Mouse (Mus musculus): ENCODE measurements at regions not wholly inside any gene's neighbourhood (a gene's known extent, or its start where the extent isn't known, plus 50 kb on each side); places are given as distances from the start of the nearest gene placed in this dataset.
"Not testable (repeated sequence)": the region's sequence is repeated elsewhere in the genome, so short reads cannot be mapped to it uniquely, and the experiment has no call there.

- not testable (repeated sequence) for ATAC-seq (replicated peaks; ENCODE audit: low FRiP score); DNase-seq (ENCODE audit: low spot score); H3K9me3 ChIP-seq (ENCODE audit: control insufficient read depth, low read length); H3K4me3 ChIP-seq (ENCODE audit: low read depth, low read length); H3K4me1 ChIP-seq (replicated peaks; ENCODE audit: control insufficient read depth, insufficient read depth, low read length); H3K27ac ChIP-seq (ENCODE audit: low read depth, low read length); H3K9ac ChIP-seq (ENCODE audit: low read depth, low read length); H3K36me3 ChIP-seq (ENCODE audit: control insufficient read depth, insufficient read depth, low read length); H3K4me2 ChIP-seq; H3K27me3 ChIP-seq (replicated peaks; ENCODE audit: control insufficient read depth, insufficient read depth, low read length)
- WGBS, result 69% methylated on average over 2 of the region's 2 CpGs
Measured at GRCm38 (mm10) chr12:115146471-115146870, 901.1 kb upstream of the Zfp386 start.

GRCm38 (mm10) chr12:115151967-115152366 is 895.6 kb upstream of the Zfp386 start:
- WGBS, result 41% methylated on average over 1 of the region's 1 CpGs

GRCm38 (mm10) chr12:115158231-115158630 is 889.3 kb upstream of the Zfp386 start:
- DNase-seq (ENCODE audit: low spot score); H3K36me3 ChIP-seq (ENCODE audit: control insufficient read depth, insufficient read depth, low read length); H3K4me3 ChIP-seq (ENCODE audit: low read depth, low read length); H3K9me3 ChIP-seq (ENCODE audit: control insufficient read depth, low read length); H3K27ac ChIP-seq (ENCODE audit: low read depth, low read length); H3K4me1 ChIP-seq (replicated peaks; ENCODE audit: control insufficient read depth, insufficient read depth, low read length); ATAC-seq (replicated peaks; ENCODE audit: low FRiP score); H3K9ac ChIP-seq (ENCODE audit: low read depth, low read length); H3K4me2 ChIP-seq; H3K27me3 ChIP-seq (replicated peaks; ENCODE audit: control insufficient read depth, insufficient read depth, low read length): not testable (repeated sequence)
- WGBS, result 68% methylated on average over 2 of the region's 2 CpGs

More at GRCm38 (mm10) chr12:115151967-115152366, 895.6 kb upstream of the Zfp386 start:
- DNase-seq (ENCODE audit: low spot score); H3K36me3 ChIP-seq (ENCODE audit: control insufficient read depth, insufficient read depth, low read length); ATAC-seq (replicated peaks; ENCODE audit: low FRiP score); H3K4me1 ChIP-seq (replicated peaks; ENCODE audit: control insufficient read depth, insufficient read depth, low read length); H3K9ac ChIP-seq (ENCODE audit: low read depth, low read length); H3K4me2 ChIP-seq; H3K4me3 ChIP-seq (ENCODE audit: low read depth, low read length); H3K9me3 ChIP-seq (ENCODE audit: control insufficient read depth, low read length); H3K27me3 ChIP-seq (replicated peaks; ENCODE audit: control insufficient read depth, insufficient read depth, low read length); H3K27ac ChIP-seq (ENCODE audit: low read depth, low read length): not testable (repeated sequence)

GRCm38 (mm10) chr12:115158717-115159232 is 888.7 kb upstream of the Zfp386 start:
- H3K4me2 ChIP-seq; H3K4me1 ChIP-seq (replicated peaks; ENCODE audit: control insufficient read depth, insufficient read depth, low read length); DNase-seq (ENCODE audit: low spot score); H3K36me3 ChIP-seq (ENCODE audit: control insufficient read depth, insufficient read depth, low read length); ATAC-seq (replicated peaks; ENCODE audit: low FRiP score); H3K9ac ChIP-seq (ENCODE audit: low read depth, low read length); H3K27me3 ChIP-seq (replicated peaks; ENCODE audit: control insufficient read depth, insufficient read depth, low read length); H3K27ac ChIP-seq (ENCODE audit: low read depth, low read length); H3K9me3 ChIP-seq (ENCODE audit: control insufficient read depth, low read length); H3K4me3 ChIP-seq (ENCODE audit: low read depth, low read length): not testable (repeated sequence)
- whole genome bisulfite sequencing, result 47% methylated on average over 1 of the region's 2 CpGs

- H3K4me3 ChIP-seq (ENCODE audit: low read depth, low read length); H3K4me2 ChIP-seq; H3K9me3 ChIP-seq (ENCODE audit: control insufficient read depth, low read length); H3K36me3 ChIP-seq (ENCODE audit: control insufficient read depth, insufficient read depth, low read length); H3K27me3 ChIP-seq (replicated peaks; ENCODE audit: control insufficient read depth, insufficient read depth, low read length); DNase-seq (ENCODE audit: low spot score); H3K4me1 ChIP-seq (replicated peaks; ENCODE audit: control insufficient read depth, insufficient read depth, low read length); H3K27ac ChIP-seq (ENCODE audit: low read depth, low read length); ATAC-seq (replicated peaks; ENCODE audit: low FRiP score); H3K9ac ChIP-seq (ENCODE audit: low read depth, low read length): not testable (repeated sequence)
- whole genome bisulfite sequencing, result 52% methylated on average over 2 of the region's 2 CpGs
Measured at GRCm38 (mm10) chr12:115165499-115165898, 882.0 kb upstream of the Zfp386 start.

GRCm38 (mm10) chr12:115166006-115166405 is 881.5 kb upstream of the Zfp386 start:
- WGBS, result 52% methylated on average over 1 of the region's 1 CpGs
- ATAC-seq (replicated peaks; ENCODE audit: low FRiP score); H3K27me3 ChIP-seq (replicated peaks; ENCODE audit: control insufficient read depth, insufficient read depth, low read length); H3K4me3 ChIP-seq (ENCODE audit: low read depth, low read length); H3K9me3 ChIP-seq (ENCODE audit: control insufficient read depth, low read length); H3K4me2 ChIP-seq; H3K27ac ChIP-seq (ENCODE audit: low read depth, low read length); H3K9ac ChIP-seq (ENCODE audit: low read depth, low read length); DNase-seq (ENCODE audit: low spot score); H3K4me1 ChIP-seq (replicated peaks; ENCODE audit: control insufficient read depth, insufficient read depth, low read length); H3K36me3 ChIP-seq (ENCODE audit: control insufficient read depth, insufficient read depth, low read length): not testable (repeated sequence)

GRCm38 (mm10) chr12:115193482-115194103 is 853.9 kb upstream of the Zfp386 start:
- H3K4me3 ChIP-seq (ENCODE audit: low read depth, low read length), result no peak overlapping the region
- H3K27me3 ChIP-seq (replicated peaks; ENCODE audit: control insufficient read depth, insufficient read depth, low read length), result no peaks in the 10 kb centered on the region
- no peak overlapping the region for H3K9ac ChIP-seq (ENCODE audit: low read depth, low read length)
- H3K27ac ChIP-seq (ENCODE audit: low read depth, low read length), result no peak overlapping the region
- no peak overlapping the region for H3K4me2 ChIP-seq
- ATAC-seq (replicated peaks; ENCODE audit: low FRiP score) (no peak), DNase-seq (ENCODE audit: low spot score) (no peak)
- H3K4me1 ChIP-seq (replicated peaks; ENCODE audit: control insufficient read depth, insufficient read depth, low read length), result no peaks in the 10 kb centered on the region
- H3K36me3 ChIP-seq (ENCODE audit: control insufficient read depth, insufficient read depth, low read length), result no peaks in the 10 kb centered on the region
- H3K9me3 ChIP-seq (ENCODE audit: control insufficient read depth, low read length), result no peaks in the 10 kb centered on the region
- WGBS, result 82% methylated on average over 2 of the region's 2 CpGs

GRCm38 (mm10) chr12:115197322-115198117 is 850.0 kb upstream of the Zfp386 start:
- Histone ChIP-seq H3K9ac (ENCODE audit: low read depth, low read length) (no peak overlapping the region), H3K4me1 (replicated peaks; ENCODE audit: control insufficient read depth, insufficient read depth, low read length) (no peaks in the 10 kb centered on the region), H3K9me3 (ENCODE audit: control insufficient read depth, low read length) (no peaks in the 10 kb centered on the region), H3K4me3 (ENCODE audit: low read depth, low read length) (no peak overlapping the region), H3K27me3 (replicated peaks; ENCODE audit: control insufficient read depth, insufficient read depth, low read length) (no peaks in the 10 kb centered on the region), H3K36me3 (ENCODE audit: control insufficient read depth, insufficient read depth, low read length) (no peaks in the 10 kb centered on the region), H3K27ac (ENCODE audit: low read depth, low read length) (no peak overlapping the region), H3K4me2 (no peak overlapping the region)
- no peak for ATAC-seq (replicated peaks; ENCODE audit: low FRiP score)
- WGBS, result 69% methylated on average over 4 of the region's 4 CpGs
- no peak for DNase-seq (ENCODE audit: low spot score)
